Mouse (Mus musculus) urinary bladder, postnatal 14 days (tissue): Measurements from ENCODE around the gene 0610040J01Rik.
A peak's percentile ranks its signal among the peaks of the same experiment; 100 is the strongest.

Source experiments
- DNase-seq: peaks from one replicate; pipeline ENCODE4 v3.0.0; 2021; ENCODE audit warnings: low spot score

Gene 0610040J01Rik

GRCm38 (mm10) chr5:63906149-63907093, 94.3 kb downstream of the 0610040J01Rik start:
- DNase-seq = peak; percentile 81

GRCm38 (mm10) chr5:63907513-63907912, 95.3 kb downstream of the 0610040J01Rik start:
- no peak for DNase-seq

GRCm38 (mm10) chr5:63910171-63910960, 98.2 kb downstream of the 0610040J01Rik start:
- DNase-seq = no peak

GRCm38 (mm10) chr5:63914896-63915295, 102.7 kb downstream of the 0610040J01Rik start:
- no peak for DNase-seq

GRCm38 (mm10) chr5:63916457-63917139, 104.4 kb downstream of the 0610040J01Rik start:
- no peak for DNase-seq

GRCm38 (mm10) chr5:63918201-63918600, 106.0 kb downstream of the 0610040J01Rik start:
- no peak for DNase-seq

- DNase-seq = no peak
Observed at GRCm38 (mm10) chr5:63923305-63924025, 111.3 kb downstream of the 0610040J01Rik start.

- DNase-seq = no peak
Observed at GRCm38 (mm10) chr5:63925035-63925628, 113.0 kb downstream of the 0610040J01Rik start.

- no peak for DNase-seq
Observed at GRCm38 (mm10) chr5:63930824-63931358, 118.7 kb downstream of the 0610040J01Rik start.

- peak; percentile 64 for DNase-seq
Observed at GRCm38 (mm10) chr5:63932829-63933228, 120.7 kb downstream of the 0610040J01Rik start.

- DNase-seq = no peak
Observed at GRCm38 (mm10) chr5:63935581-63935980, 123.4 kb downstream of the 0610040J01Rik start.

- peak; percentile 81 for DNase-seq
Observed at GRCm38 (mm10) chr5:63936740-63937139, 124.6 kb downstream of the 0610040J01Rik start.

GRCm38 (mm10) chr5:63938575-63938974, 126.4 kb downstream of the 0610040J01Rik start:
- peak; percentile 39 for DNase-seq

GRCm38 (mm10) chr5:63941891-63942290, 129.7 kb downstream of the 0610040J01Rik start:
- DNase-seq = peak; percentile 67

- DNase-seq = no peak
Observed at GRCm38 (mm10) chr5:63943291-63943690, 131.1 kb downstream of the 0610040J01Rik start.

GRCm38 (mm10) chr5:63947526-63947925, 135.4 kb downstream of the 0610040J01Rik start:
- DNase-seq = no peak

GRCm38 (mm10) chr5:63949195-63949594, 137.0 kb downstream of the 0610040J01Rik start:
- DNase-seq = no peak
